Mouse (Mus musculus) lung, embryonic 16.5 days (tissue): Measurements from ENCODE around the gene Ddx25. TPM values are rescaled to one million over a fixed set of nuclear protein-coding genes. Genes with fewer than 3 reads are reported as not detected.

Experiments
- ATAC-seq: fragments of 200-750 bp; cut with Nextera tagmentation; 2 replicates; pipeline ENCODE4 v1.8.0; 2017; ENCODE audit warnings: low read depth, mild to moderate bottlenecking, moderate library complexity
- H3K27ac ChIP-seq: fragments of 300-500 bp; sonication (generic); 2 replicates; pipeline ENCODE4 v1.5.1; 2014; ENCODE audit warnings: mild to moderate bottlenecking, control low read depth, low read length
- H3K27me3 ChIP-seq: fragments of 300-500 bp; sonication (generic); 2 replicates; pipeline ENCODE4 v1.6.1; 2014; ENCODE audit warnings: low read depth, low read length, mixed read lengths; ENCODE audit not compliant: control insufficient read depth, insufficient read depth
- H3K36me3 ChIP-seq: fragments of 300-500 bp; sonication (generic); 2 replicates; pipeline ENCODE4 v1.6.1; 2014; ENCODE audit warnings: low read length; ENCODE audit not compliant: control insufficient read depth, insufficient read depth
- H3K4me1 ChIP-seq: fragments of 300-500 bp; sonication (generic); replicated peaks from 2 replicates; pipeline ENCODE4 v1.6.1; 2014; ENCODE audit warnings: low read length, mixed read lengths; ENCODE audit not compliant: control insufficient read depth, insufficient read depth
- H3K4me2 ChIP-seq: fragments of 300-500 bp; sonication (generic); 2 replicates; pipeline ENCODE4 v1.6.1; 2014; ENCODE audit warnings: low read depth, low read length, control low read depth
- H3K4me3 ChIP-seq: fragments of 300-500 bp; sonication (generic); 2 replicates; pipeline ENCODE4 v1.5.1; 2014; ENCODE audit warnings: mild to moderate bottlenecking, low read length, control low read depth
- H3K9ac ChIP-seq: fragments of 300-500 bp; sonication (generic); 2 replicates; pipeline ENCODE4 v1.6.1; 2014; ENCODE audit warnings: low read length, control low read depth
- H3K9me3 ChIP-seq: fragments of 300-500 bp; sonication (generic); 2 replicates; pipeline ENCODE4 v1.6.1; 2016; ENCODE audit warnings: low read length; ENCODE audit not compliant: control insufficient read depth
- WGBS: fragments of 180-500 bp; shearing (Covaris S2); extraction: QIAGEN DNeasy Blood & Tissue Kit; methylation state at CpG from one replicate; pipeline ENCODE4 v1.1.7; 2014; 5-methylcytosine and 5-hydroxymethylcytosine counted together
- polyA plus RNA-seq: library from polyadenylated mRNA; unstranded; fragments of >200 nt; fragmentation: Nextera tagmentation; extraction: Ambion mirVana; gene quantifications from 2 replicates; pipeline ENCODE4 v1.2.1, GENCODE M21; 2015

Gene Ddx25
- polyA plus RNA-seq: 0.67 and 0.77 TPM in 2 replicates

- H3K4me3 ChIP-seq: peak within 1 kb of the TSS; percentile 64
- WGBS: under 1% methylated on average over 57 of the region's 59 CpGs
Measured at GRCm38 (mm10) chr9:35558257-35559008, at the start of gene Ddx25, which contains the start of gene Pus3. Ddx25 (minus strand) TSS chr9:35558528. Pus3 (plus strand) TSS chr9:35558595.

GRCm38 (mm10) chr9:35607647-35608405 is 49.5 kb upstream of the Ddx25 start:
- no peak for ATAC-seq
- Histone ChIP-seq H3K27me3 (no peaks in the 10 kb centered on the region), H3K36me3 (no peaks in the 10 kb centered on the region), H3K9me3 (no peaks in the 10 kb centered on the region), H3K4me3 (no peak overlapping the region), H3K4me1 (no peaks in the 10 kb centered on the region), H3K4me2 (no peak overlapping the region), H3K27ac (no peak overlapping the region), H3K9ac (no peak overlapping the region)
- WGBS: 62% methylated on average over 8 of the region's 8 CpGs

More at GRCm38 (mm10) chr9:35558257-35559008, at the start of gene Ddx25, which contains the start of gene Pus3:
- Histone ChIP-seq H3K27me3 (peaks cover 2% of the 10 kb centered on the region; the same call in 1 of the 2 replicates), H3K9ac (peak within 1 kb of the TSS; percentile 74), H3K36me3 (peaks cover 9% of the 10 kb centered on the region), H3K4me2 (peak within 1 kb of the TSS; percentile 100), H3K4me1 (peaks cover 16% of the 10 kb centered on the region), H3K27ac (peak within 1 kb of the TSS; percentile 64), H3K9me3 (no peaks in the 10 kb centered on the region)
- ATAC-seq: peak; percentile 64

- no peak for ATAC-seq
- Histone ChIP-seq H3K27me3 (no peaks in the 10 kb centered on the region), H3K4me3 (no peak overlapping the region), H3K9ac (no peak overlapping the region), H3K36me3 (no peaks in the 10 kb centered on the region), H3K9me3 (no peaks in the 10 kb centered on the region), H3K27ac (no peak overlapping the region), H3K4me1 (no peaks in the 10 kb centered on the region), H3K4me2 (no peak overlapping the region)
- WGBS: 12% methylated on average over 2 of the region's 2 CpGs
Measured at GRCm38 (mm10) chr9:35592903-35593302, 34.6 kb upstream of the Ddx25 start.

- WGBS: 50% methylated on average over 1 of the region's 1 CpGs
- no peaks in the 10 kb centered on the region for H3K4me1 ChIP-seq
Measured at GRCm38 (mm10) chr9:35587674-35588073, 29.3 kb upstream of the Ddx25 start.

GRCm38 (mm10) chr9:35574416-35574815 is 16.1 kb upstream of the Ddx25 start:
- no peak for ATAC-seq
- H3K4me2 ChIP-seq: peak overlapping the region; percentile 42
- no peaks in the 10 kb centered on the region for H3K36me3 ChIP-seq
- peak overlapping the region; percentile 28 for H3K4me3 ChIP-seq
- no peaks in the 10 kb centered on the region for H3K9me3 ChIP-seq
- 4% methylated on average over 32 of the region's 32 CpGs for WGBS
- no peak overlapping the region for H3K27ac ChIP-seq
- H3K4me1 ChIP-seq: 0 out of 2 replicates have a peak, but pooled peaks cover 3% of the 10 kb centered on the region
- H3K9ac ChIP-seq: no peak overlapping the region
- H3K27me3 ChIP-seq: peaks cover 12% of the 10 kb centered on the region

More at GRCm38 (mm10) chr9:35587674-35588073, 29.3 kb upstream of the Ddx25 start:
- no peak for ATAC-seq
- Histone ChIP-seq H3K4me3 (no peak overlapping the region), H3K9ac (no peak overlapping the region), H3K36me3 (no peaks in the 10 kb centered on the region), H3K27me3 (no peaks in the 10 kb centered on the region), H3K4me2 (no peak overlapping the region), H3K27ac (no peak overlapping the region), H3K9me3 (no peaks in the 10 kb centered on the region)

GRCm38 (mm10) chr9:35570663-35571062 is 12.3 kb upstream of the Ddx25 start:
- whole genome bisulfite sequencing: 13% methylated on average over 5 of the region's 5 CpGs
- Histone ChIP-seq H3K36me3 (peaks cover 13% of the 10 kb centered on the region), H3K27me3 (peaks cover 12% of the 10 kb centered on the region), H3K4me1 (peaks cover 11% of the 10 kb centered on the region; the same call in 1 of the 2 replicates), H3K27ac (peak overlapping the region; percentile 90), H3K4me3 (peak overlapping the region; percentile 85), H3K9me3 (no peaks in the 10 kb centered on the region), H3K9ac (peak overlapping the region; percentile 82), H3K4me2 (peak overlapping the region; percentile 66)
- no peak for ATAC-seq

- H3K9ac ChIP-seq: peak within 1 kb of the TSS; percentile 82
- H3K4me3 ChIP-seq: peak within 1 kb of the TSS; percentile 85
- H3K27ac ChIP-seq: peak within 1 kb of the TSS; percentile 90
- peak; percentile 98 for ATAC-seq
- peak within 1 kb of the TSS; percentile 72 for H3K4me2 ChIP-seq
- peaks cover 19% of the 10 kb centered on the region for H3K36me3 ChIP-seq
- WGBS: under 1% methylated on average over 86 of the region's 86 CpGs
- peaks cover 9% of the 10 kb centered on the region for H3K27me3 ChIP-seq
- H3K4me1 ChIP-seq: peaks cover 11% of the 10 kb centered on the region; the same call in 1 of the 2 replicates
- no peaks in the 10 kb centered on the region for H3K9me3 ChIP-seq
Measured at GRCm38 (mm10) chr9:35569571-35570534, 11.5 kb upstream of the Ddx25 start, which contains the start of the genes Pate2 and Hyls1. Pate2 (plus strand) TSS chr9:35570284. Hyls1 (minus strand) TSS chr9:35570398.

GRCm38 (mm10) chr9:35567995-35568394 is 9.7 kb upstream of the Ddx25 start:
- no peaks in the 10 kb centered on the region for H3K27me3 ChIP-seq
- no peak overlapping the region for H3K9ac ChIP-seq
- H3K9me3 ChIP-seq: no peaks in the 10 kb centered on the region
- H3K4me1 ChIP-seq: peaks cover 8% of the 10 kb centered on the region; the same call in 1 of the 2 replicates
- H3K4me2 ChIP-seq: no peak overlapping the region
- 75% methylated on average over 3 of the region's 3 CpGs for WGBS
- H3K36me3 ChIP-seq: peaks cover 19% of the 10 kb centered on the region
- no peak overlapping the region for H3K27ac ChIP-seq
- no peak overlapping the region for H3K4me3 ChIP-seq
- no peak for ATAC-seq
